Comparison of ENCODE assay signal across 26 mouse cellular contexts in genomic region chr1:151963248-151963647, GRCm38 (mm10).
DNase-seq lines count a peak whose midpoint lies in the region; ATAC-seq and TF ChIP-seq lines count a peak whose summit lies in the region.
"Had no signal": no experiment of that assay in that cellular context is flagged by ENCODE, and none has a peak within 500 bp of the region (broad histone marks: within the 10 kb centered on the region; RNA-seq: fewer than 3 reads in every experiment).

No protein-coding gene starts in this region.

- no peak overlapping the region for H3K4me2 ChIP-seq in limb, embryonic 12.5 days
- H3K4me2 ChIP-seq in intestine, embryonic 15.5 days (replicated peaks) = no peak overlapping the region
- H3K4me2 ChIP-seq: forebrain, embryonic 13.5 days; heart, embryonic 11.5 days; hindbrain, embryonic 14.5 days had no signal

- peaks cover 4% of the 10 kb centered on the region; the same call in 1 of the 2 replicates for H3K36me3 ChIP-seq in limb, embryonic 12.5 days
- H3K36me3 ChIP-seq in limb, embryonic 10.5 days = no peaks in the 10 kb centered on the region
- H3K36me3 ChIP-seq in intestine, embryonic 15.5 days = no peaks in the 10 kb centered on the region; the same call in 1 of the 2 replicates
- H3K36me3 ChIP-seq: G1E had no signal

- no peaks in the 10 kb centered on the region; the same call in 1 of the 2 replicates for H3K9me3 ChIP-seq in limb, embryonic 12.5 days
- no peaks in the 10 kb centered on the region for H3K9me3 ChIP-seq in limb, embryonic 10.5 days (replicated peaks)
- no peaks in the 10 kb centered on the region for H3K9me3 ChIP-seq in intestine, embryonic 15.5 days
- H3K9me3 ChIP-seq: forebrain, embryonic 10.5 days; forebrain, embryonic 13.5 days had no signal

- WGBS in limb, embryonic 12.5 days = 71% methylated on average over 7 of the region's 7 CpGs
- WGBS in limb, embryonic 10.5 days = 81% methylated on average over 7 of the region's 7 CpGs
- 56% methylated on average over 7 of the region's 7 CpGs for WGBS in intestine, embryonic 15.5 days

- peak overlapping the region; percentile 84 for H3K27ac ChIP-seq in gastrocnemius, adult 2 months
- H3K27ac ChIP-seq in limb, embryonic 12.5 days = 0 out of 2 replicates have a peak overlapping the region, but pooled peaks have one; percentile 23
- no peak overlapping the region for H3K27ac ChIP-seq in limb, embryonic 10.5 days
- no peak overlapping the region for H3K27ac ChIP-seq in intestine, embryonic 15.5 days
- H3K27ac ChIP-seq: forebrain, embryonic 10.5 days; forebrain, embryonic 13.5 days; hindbrain, embryonic 14.5 days; hindbrain, postnatal 0 days had no signal

- H3K4me3 ChIP-seq in gastrocnemius, adult 2 months = no peak overlapping the region
- no peak overlapping the region for H3K4me3 ChIP-seq in limb, embryonic 12.5 days (replicated peaks)
- H3K4me3 ChIP-seq in limb, embryonic 10.5 days = no peak overlapping the region
- H3K4me3 ChIP-seq in intestine, embryonic 15.5 days (replicated peaks) = no peak overlapping the region
- H3K4me3 ChIP-seq: forebrain, embryonic 10.5 days; forebrain, embryonic 13.5 days had no signal

- no peak for TF ChIP-seq CTCF in gastrocnemius, adult 2 months (IDR thresholded peaks at IDR 0.05)

- intact Hi-C loops in gastrocnemius, adult 2 months (cut with DNase I) = no loop called here

- peaks cover 17% of the 10 kb centered on the region for H3K4me1 ChIP-seq in limb, embryonic 12.5 days (replicated peaks)
- peaks cover 18% of the 10 kb centered on the region for H3K4me1 ChIP-seq in limb, embryonic 10.5 days
- 0 out of 2 replicates have a peak, but pooled peaks cover 2% of the 10 kb centered on the region for H3K4me1 ChIP-seq in intestine, embryonic 15.5 days (replicated peaks)

- ATAC-seq in limb, embryonic 12.5 days (ENCODE audit: insufficient number of reproducible peaks, insufficient read depth, low FRiP score, low TSS enrichment, low read depth) = no peak
- peak; percentile 26; the same call in 1 of the 2 replicates for ATAC-seq in granulocyte monocyte progenitor cell, adult 5-6 weeks (replicated peaks; ENCODE audit: poor library complexity, severe bottlenecking)
- ATAC-seq in monocyte, adult 5-6 weeks (replicated peaks; ENCODE audit: insufficient number of reproducible peaks, low FRiP score, low TSS enrichment, poor library complexity, severe bottlenecking) = 0 out of 2 replicates have a peak, but pooled peaks have one; percentile 7
- no peak for ATAC-seq in intestine, embryonic 15.5 days
- ATAC-seq: forebrain, embryonic 13.5 days; forebrain, embryonic 16.5 days; hindbrain, postnatal 0 days; inflammation-experienced regulatory T-cells, adult 6 months; intestine, postnatal 0 days; Patski had no signal

- H3K27me3 ChIP-seq in limb, embryonic 12.5 days = no peaks in the 10 kb centered on the region
- no peaks in the 10 kb centered on the region for H3K27me3 ChIP-seq in limb, embryonic 10.5 days (ENCODE audit: low read depth, poor library complexity, severe bottlenecking)
- H3K27me3 ChIP-seq in intestine, embryonic 15.5 days (replicated peaks) = no peaks in the 10 kb centered on the region
- H3K27me3 ChIP-seq: CH12.LX; forebrain, embryonic 13.5 days; Patski had no signal

- no peak overlapping the region for H3K9ac ChIP-seq in limb, embryonic 12.5 days (replicated peaks)
- H3K9ac ChIP-seq in intestine, embryonic 15.5 days = no peak overlapping the region
- H3K9ac ChIP-seq: forebrain, embryonic 13.5 days; hindbrain, embryonic 14.5 days had no signal

- no peak for DNase-seq in gastrocnemius, adult 2 months
- DNase-seq in gastrocnemius, postnatal 10 days = no peak
- no peak for DNase-seq in limb, embryonic 10.5 days (ENCODE audit: low spot score)
- DNase-seq in ovary, postnatal 14 days (ENCODE audit: low spot score) = no peak
- DNase-seq: adrenal gland, postnatal 10 days; adrenal gland, postnatal 36 days; B cell, adult 2 months; cerebellum, adult 11 months; cerebellum, adult 2 months; cerebellum, postnatal 14 days; heart, postnatal 36 days had no signal

Comparison
In these comparisons a context has a peak if more than half of its experiments do, and no peak if none do; other contexts are left out.
1. H3K27ac ChIP-seq: peak in gastrocnemius, adult 2 months (single experiment) and limb, embryonic 12.5 days (single experiment); none in limb, embryonic 10.5 days (single experiment) and intestine, embryonic 15.5 days (single experiment).
2. ATAC-seq: peak in granulocyte monocyte progenitor cell, adult 5-6 weeks (single experiment) and monocyte, adult 5-6 weeks (single experiment); none in limb, embryonic 12.5 days (single experiment) and intestine, embryonic 15.5 days (single experiment).